29 mouse cellular contexts compared by ENCODE assay signal in genomic region chr5:115884429-115884828, GRCm38 (mm10). TPM values are rescaled to one million over a fixed set of nuclear protein-coding genes. Genes with fewer than 3 reads are reported as not detected.
DNase-seq lines count a peak whose midpoint lies in the region; ATAC-seq and TF ChIP-seq lines count a peak whose summit lies in the region.
"Had no signal": no experiment of that assay in that cellular context is flagged by ENCODE, and none has a peak within 500 bp of the region (broad histone marks: within the 10 kb centered on the region; RNA-seq: fewer than 3 reads in every experiment).

No protein-coding gene starts in this region.

- peaks cover 13% of the 10 kb centered on the region for H3K4me1 ChIP-seq in liver, embryonic 15.5 days (replicated peaks)
- no peaks in the 10 kb centered on the region for H3K4me1 ChIP-seq in stomach, postnatal 0 days (replicated peaks; ENCODE audit: control insufficient read depth, insufficient read depth)
- H3K4me1 ChIP-seq: embryonic facial prominence, embryonic 13.5 days; forebrain, embryonic 10.5 days; forebrain, embryonic 15.5 days; hindbrain, embryonic 13.5 days; limb, embryonic 12.5 days; midbrain, embryonic 13.5 days; stomach, embryonic 15.5 days had no signal

- no peak overlapping the region for H3K9ac ChIP-seq in liver, embryonic 15.5 days
- no peak overlapping the region for H3K9ac ChIP-seq in stomach, postnatal 0 days (ENCODE audit: low read length)
- H3K9ac ChIP-seq: embryonic facial prominence, embryonic 13.5 days; forebrain, embryonic 15.5 days; hindbrain, embryonic 13.5 days; limb, embryonic 12.5 days; midbrain, embryonic 13.5 days; stomach, embryonic 15.5 days had no signal

- H3K4me2 ChIP-seq in liver, embryonic 15.5 days = no peak overlapping the region
- no peak overlapping the region for H3K4me2 ChIP-seq in stomach, postnatal 0 days (replicated peaks; ENCODE audit: low read depth)
- H3K4me2 ChIP-seq: embryonic facial prominence, embryonic 13.5 days; forebrain, embryonic 15.5 days; hindbrain, embryonic 13.5 days; limb, embryonic 12.5 days; midbrain, embryonic 13.5 days; stomach, embryonic 15.5 days had no signal

- 37% methylated on average over 9 of the region's 9 CpGs for WGBS in liver, embryonic 15.5 days (ENCODE audit: insufficient replicate concordance)
- WGBS in stomach, postnatal 0 days = 73% methylated on average over 9 of the region's 9 CpGs

- no peak for TF ChIP-seq EP300 in stomach, postnatal 0 days (optimal IDR thresholded peaks at IDR 0.05)

- peaks cover 89% of the 10 kb centered on the region for H3K36me3 ChIP-seq in liver, embryonic 15.5 days (replicated peaks)
- no peaks in the 10 kb centered on the region for H3K36me3 ChIP-seq in stomach, postnatal 0 days (ENCODE audit: control insufficient read depth, insufficient read depth, low read length)
- H3K36me3 ChIP-seq: forebrain, embryonic 15.5 days had no signal

- TF ChIP-seq CTCF in stomach, postnatal 0 days (IDR thresholded peaks at IDR 0.05; ENCODE audit: low read depth) = no peak

- no peak overlapping the region for H3K27ac ChIP-seq in liver, embryonic 15.5 days (replicated peaks)
- H3K27ac ChIP-seq in stomach, postnatal 0 days (replicated peaks) = no peak overlapping the region
- H3K27ac ChIP-seq: embryonic facial prominence, embryonic 13.5 days; forebrain, embryonic 10.5 days; forebrain, embryonic 15.5 days; hindbrain, embryonic 13.5 days; left cerebral cortex, adult 2 months; limb, embryonic 12.5 days; midbrain, embryonic 13.5 days; stomach, embryonic 15.5 days had no signal

- DNase-seq in lung, postnatal 36 days = peak; percentile 14
- DNase-seq in lung, postnatal 14 days = no peak
- peak; percentile 36 for DNase-seq in liver
- DNase-seq in stomach, postnatal 0 days (ENCODE audit: low spot score) = peak; percentile 22
- DNase-seq in right cerebral cortex, adult 2 months (ENCODE audit: low spot score in 2 of 2) = no peak
- DNase-seq in left cerebral cortex, adult 11 months (ENCODE audit: low spot score) = no peak
- DNase-seq in right cerebral cortex, postnatal 4 days = no peak
- DNase-seq: adrenal gland, adult 2 months; cerebellum, adult 18-20 months; cerebellum, postnatal 10 days; gastrocnemius, postnatal 10 days; heart, postnatal 36 days; kidney, adult 9 months; kidney, postnatal 10 days; layer of hippocampus, adult 9-11 months; lung, adult 18-20 months; right cerebral cortex, postnatal 14 days; thymus, postnatal 36 days had no signal

- ATAC-seq in liver, embryonic 15.5 days (ENCODE audit: insufficient read depth) = peak; percentile 47; the same call in 1 of the 2 replicates
- ATAC-seq in stomach, postnatal 0 days (ENCODE audit: low FRiP score, low TSS enrichment) = peak; percentile 70; the same call in 1 of the 2 replicates
- ATAC-seq: forebrain, embryonic 15.5 days; intestine, postnatal 0 days; midbrain, embryonic 13.5 days had no signal

- no peaks in the 10 kb centered on the region for H3K9me3 ChIP-seq in liver, embryonic 15.5 days (replicated peaks)
- H3K9me3 ChIP-seq in stomach, postnatal 0 days (ENCODE audit: control insufficient read depth, low read length) = no peaks in the 10 kb centered on the region
- H3K9me3 ChIP-seq: embryonic facial prominence, embryonic 13.5 days; forebrain, embryonic 15.5 days; hindbrain, embryonic 13.5 days; limb, embryonic 12.5 days; midbrain, embryonic 13.5 days; stomach, embryonic 15.5 days had no signal

- H3K4me3 ChIP-seq in liver, embryonic 15.5 days (replicated peaks) = no peak overlapping the region
- no peak overlapping the region for H3K4me3 ChIP-seq in stomach, postnatal 0 days (ENCODE audit: low read depth, low read length)
- H3K4me3 ChIP-seq: embryonic facial prominence, embryonic 13.5 days; forebrain, embryonic 10.5 days; forebrain, embryonic 15.5 days; hindbrain, embryonic 13.5 days; left cerebral cortex, adult 2 months; limb, embryonic 12.5 days; megakaryocyte, embryonic 14.5 days; midbrain, embryonic 13.5 days; stomach, embryonic 15.5 days had no signal

- no peaks in the 10 kb centered on the region for H3K27me3 ChIP-seq in liver, embryonic 15.5 days
- no peaks in the 10 kb centered on the region for H3K27me3 ChIP-seq in stomach, postnatal 0 days (ENCODE audit: control insufficient read depth, insufficient read depth, low read length)
- H3K27me3 ChIP-seq: embryonic facial prominence, embryonic 13.5 days; forebrain, embryonic 15.5 days; hindbrain, embryonic 13.5 days; limb, embryonic 12.5 days; megakaryocyte, embryonic 14.5 days; midbrain, embryonic 13.5 days; stomach, embryonic 15.5 days had no signal

RNA-seq across cellular contexts. Expression of gene Cit, which starts 39.4 kb away (rescaled TPM):
- polyA plus RNA-seq in liver, embryonic 15.5 days (2015; fragmentation: Nextera tagmentation; extraction: Ambion mirVana) = 36.3 and 36.4 TPM in 2 replicates
- polyA plus RNA-seq in stomach, postnatal 0 days (2015; fragmentation: Nextera tagmentation; extraction: Ambion mirVana) = 4.1 and 5.4 TPM in 2 replicates

Comparison
In these comparisons a context has a peak if more than half of its experiments do, and no peak if none do; other contexts are left out.
1. DNase-seq: peak in lung, postnatal 36 days (single experiment), liver (single experiment) and stomach, postnatal 0 days (single experiment); none in lung, postnatal 14 days (single experiment), right cerebral cortex, adult 2 months (0 of 2), left cerebral cortex, adult 11 months (single experiment) and right cerebral cortex, postnatal 4 days (single experiment).